Mouse (Mus musculus): ENCODE measurements at regions not wholly inside any gene's neighbourhood (a gene's known extent, or its start where the extent isn't known, plus 50 kb on each side); places are given as distances from the start of the nearest gene placed in this dataset.

GRCm38 (mm10) chr19:48090393-48090792 is 115.4 kb upstream of the Sorcs3 start:
- Histone ChIP-seq H3K4me1 (ENCODE audit: control insufficient read depth, insufficient read depth, low read length) (no peaks in the 10 kb centered on the region), H3K27ac (ENCODE audit: insufficient read depth, low read length) (no peak overlapping the region), H3K4me3 (ENCODE audit: insufficient read depth, low read length) (no peak overlapping the region)
- no peak for TF ChIP-seq POLR2A (IDR thresholded peaks at IDR 0.05; ENCODE audit: low read depth, low read length)
- peak; percentile 49; the same call in 1 of the 2 replicates for TF ChIP-seq CTCF (IDR thresholded peaks at IDR 0.05; ENCODE audit: borderline replicate concordance, insufficient read depth, low read length)

GRCm38 (mm10) chr19:48097363-48097762 is 108.5 kb upstream of the Sorcs3 start:
- Histone ChIP-seq H3K4me1 (ENCODE audit: control insufficient read depth, insufficient read depth, low read length) (no peaks in the 10 kb centered on the region), H3K4me3 (ENCODE audit: insufficient read depth, low read length) (no peak overlapping the region)
- TF ChIP-seq CTCF (IDR thresholded peaks at IDR 0.05; ENCODE audit: borderline replicate concordance, insufficient read depth, low read length) (no peak), POLR2A (IDR thresholded peaks at IDR 0.05; ENCODE audit: low read depth, low read length) (no peak)

GRCm38 (mm10) chr19:48097942-48098596 is 107.8 kb upstream of the Sorcs3 start:
- Histone ChIP-seq H3K4me3 (ENCODE audit: insufficient read depth, low read length) (no peak overlapping the region), H3K27ac (ENCODE audit: insufficient read depth, low read length) (no peak overlapping the region), H3K4me1 (ENCODE audit: control insufficient read depth, insufficient read depth, low read length) (no peaks in the 10 kb centered on the region)
- TF ChIP-seq CTCF (IDR thresholded peaks at IDR 0.05; ENCODE audit: borderline replicate concordance, insufficient read depth, low read length), result no peak

More at GRCm38 (mm10) chr19:48097363-48097762, 108.5 kb upstream of the Sorcs3 start:
- no peak overlapping the region for H3K27ac ChIP-seq (ENCODE audit: insufficient read depth, low read length)

- H3K4me1 ChIP-seq (ENCODE audit: control insufficient read depth, insufficient read depth, low read length), result no peaks in the 10 kb centered on the region
- H3K4me3 ChIP-seq (ENCODE audit: insufficient read depth, low read length), result no peak overlapping the region
- H3K27ac ChIP-seq (ENCODE audit: insufficient read depth, low read length), result no peak overlapping the region
- TF ChIP-seq POLR2A (IDR thresholded peaks at IDR 0.05; ENCODE audit: low read depth, low read length), result no peak
- TF ChIP-seq CTCF (IDR thresholded peaks at IDR 0.05; ENCODE audit: borderline replicate concordance, insufficient read depth, low read length), result no peak
Measured at GRCm38 (mm10) chr19:48100991-48101390, 104.8 kb upstream of the Sorcs3 start.

- Histone ChIP-seq H3K4me3 (ENCODE audit: insufficient read depth, low read length) (no peak overlapping the region), H3K27ac (ENCODE audit: insufficient read depth, low read length) (no peak overlapping the region), H3K4me1 (ENCODE audit: control insufficient read depth, insufficient read depth, low read length) (no peaks in the 10 kb centered on the region)
- no peak for TF ChIP-seq POLR2A (IDR thresholded peaks at IDR 0.05; ENCODE audit: low read depth, low read length)
- no peak for TF ChIP-seq CTCF (IDR thresholded peaks at IDR 0.05; ENCODE audit: borderline replicate concordance, insufficient read depth, low read length)
Measured at GRCm38 (mm10) chr19:48115155-48115554, 90.7 kb upstream of the Sorcs3 start.

GRCm38 (mm10) chr19:48115728-48116127 is 90.1 kb upstream of the Sorcs3 start:
- TF ChIP-seq POLR2A (IDR thresholded peaks at IDR 0.05; ENCODE audit: low read depth, low read length) (no peak), CTCF (IDR thresholded peaks at IDR 0.05; ENCODE audit: borderline replicate concordance, insufficient read depth, low read length) (no peak)

GRCm38 (mm10) chr19:48116689-48117088 is 89.1 kb upstream of the Sorcs3 start:
- no peaks in the 10 kb centered on the region for H3K4me1 ChIP-seq (ENCODE audit: control insufficient read depth, insufficient read depth, low read length)
- TF ChIP-seq CTCF (IDR thresholded peaks at IDR 0.05; ENCODE audit: borderline replicate concordance, insufficient read depth, low read length), result no peak
- no peak for TF ChIP-seq POLR2A (IDR thresholded peaks at IDR 0.05; ENCODE audit: low read depth, low read length)
- no peak overlapping the region for H3K4me3 ChIP-seq (ENCODE audit: insufficient read depth, low read length)
- no peak overlapping the region for H3K27ac ChIP-seq (ENCODE audit: insufficient read depth, low read length)

More at GRCm38 (mm10) chr19:48115728-48116127, 90.1 kb upstream of the Sorcs3 start:
- Histone ChIP-seq H3K27ac (ENCODE audit: insufficient read depth, low read length) (no peak overlapping the region), H3K4me3 (ENCODE audit: insufficient read depth, low read length) (no peak overlapping the region), H3K4me1 (ENCODE audit: control insufficient read depth, insufficient read depth, low read length) (no peaks in the 10 kb centered on the region)

GRCm38 (mm10) chr19:48117646-48118045 is 88.2 kb upstream of the Sorcs3 start:
- Histone ChIP-seq H3K27ac (ENCODE audit: insufficient read depth, low read length) (no peak overlapping the region), H3K4me1 (ENCODE audit: control insufficient read depth, insufficient read depth, low read length) (no peaks in the 10 kb centered on the region), H3K4me3 (ENCODE audit: insufficient read depth, low read length) (no peak overlapping the region)
- TF ChIP-seq POLR2A (IDR thresholded peaks at IDR 0.05; ENCODE audit: low read depth, low read length) (no peak), CTCF (IDR thresholded peaks at IDR 0.05; ENCODE audit: borderline replicate concordance, insufficient read depth, low read length) (no peak)

- no peak overlapping the region for H3K27ac ChIP-seq (ENCODE audit: insufficient read depth, low read length)
- no peak overlapping the region for H3K4me3 ChIP-seq (ENCODE audit: insufficient read depth, low read length)
- no peaks in the 10 kb centered on the region for H3K4me1 ChIP-seq (ENCODE audit: control insufficient read depth, insufficient read depth, low read length)
- TF ChIP-seq CTCF (IDR thresholded peaks at IDR 0.05; ENCODE audit: borderline replicate concordance, insufficient read depth, low read length) (no peak), POLR2A (IDR thresholded peaks at IDR 0.05; ENCODE audit: low read depth, low read length) (no peak)
Measured at GRCm38 (mm10) chr19:48122281-48122680, 83.5 kb upstream of the Sorcs3 start.

GRCm38 (mm10) chr19:48123777-48124176 is 82.0 kb upstream of the Sorcs3 start:
- Histone ChIP-seq H3K27ac (ENCODE audit: insufficient read depth, low read length) (no peak overlapping the region), H3K4me1 (ENCODE audit: control insufficient read depth, insufficient read depth, low read length) (no peaks in the 10 kb centered on the region), H3K4me3 (ENCODE audit: insufficient read depth, low read length) (no peak overlapping the region)
- TF ChIP-seq CTCF (IDR thresholded peaks at IDR 0.05; ENCODE audit: borderline replicate concordance, insufficient read depth, low read length) (no peak), POLR2A (IDR thresholded peaks at IDR 0.05; ENCODE audit: low read depth, low read length) (no peak)
